Mouse (Mus musculus) layer of hippocampus, postnatal 36 days (tissue): Measurements from ENCODE around the gene Fnbp1l. TPM values are rescaled to one million over a fixed set of nuclear protein-coding genes. Genes with fewer than 3 reads are reported as not detected.

Experiments used
- DNase-seq, 2 experiments: peaks; one replicate each; pipeline ENCODE4 v3.0.0; 2022
- microRNA-seq, 2 experiments: library from miRNA; unstranded; fragments of <30 nt; microRNA quantifications; one replicate each; pipeline ENCODE4 v1.2.0; 2021
- total RNA-seq, 2 experiments: library from RNA; stranded (reverse); gene quantifications; 2 replicates each; pipeline ENCODE4 v1.2.3; 2021

The Fnbp1l gene
- total RNA-seq, 2 experiments from 2014 or later = 30.4 to 35.0 TPM

GRCm38 (mm10) chr3:122490574-122490973, 128.9 kb downstream of the Fnbp1l start:
- no peak for DNase-seq

Small RNAs within 50 kb of the gene (microRNA-seq; reads per million reads assigned to microRNA genes)
- gene Mir7657 = 0 reads per million in 2 experiments

Other genes with a start within 250 kb of the Fnbp1l start
- 1 to 10 TPM; 9.1 to 9.6 TPM for gene Pde5a, start 109.2 kb upstream of the Fnbp1l start, total RNA-seq